Mouse (Mus musculus) MN1 (cell line): ENCODE data around the gene Ddx18.
A peak's percentile ranks its signal among the peaks of the same experiment; 100 is the strongest.

Experiments
- DNase-seq: peaks from one replicate; pipeline ENCODE4 v3.0.0-alpha.2; 2016; ENCODE audit warnings: low spot score

The Ddx18 gene

GRCm38 (mm10) chr1:121527600-121528398 lies 40.0 kb downstream of the Ddx18 start:
- no peak for DNase-seq

DNA sequence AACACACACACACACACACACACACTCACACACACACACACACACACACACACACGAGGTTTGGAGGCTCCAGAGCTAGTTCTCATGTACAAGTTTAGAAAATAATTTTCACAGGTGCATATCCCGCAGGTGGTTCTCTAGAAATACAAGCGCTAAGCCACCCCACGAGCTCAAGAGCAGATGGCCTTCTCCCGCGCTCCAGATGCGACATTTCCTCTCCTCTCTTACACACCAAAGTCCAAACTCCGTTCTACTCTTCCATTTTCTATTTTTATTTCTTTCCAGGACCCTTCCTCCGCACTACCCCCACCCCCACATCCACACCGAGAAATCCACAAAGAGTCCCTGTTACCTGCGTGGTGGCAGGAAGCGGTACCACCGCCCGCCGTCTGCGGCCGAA lies 40.7 kb downstream of the Ddx18 start:
- DNase-seq: no peak

- DNase-seq: no peak
These were observed 49.2 kb downstream of the Ddx18 start for GRCm38 (mm10) chr1:121518609-121519008.

GRCm38 (mm10) chr1:121511966-121512365 lies 55.8 kb downstream of the Ddx18 start:
- no peak for DNase-seq

DNA sequence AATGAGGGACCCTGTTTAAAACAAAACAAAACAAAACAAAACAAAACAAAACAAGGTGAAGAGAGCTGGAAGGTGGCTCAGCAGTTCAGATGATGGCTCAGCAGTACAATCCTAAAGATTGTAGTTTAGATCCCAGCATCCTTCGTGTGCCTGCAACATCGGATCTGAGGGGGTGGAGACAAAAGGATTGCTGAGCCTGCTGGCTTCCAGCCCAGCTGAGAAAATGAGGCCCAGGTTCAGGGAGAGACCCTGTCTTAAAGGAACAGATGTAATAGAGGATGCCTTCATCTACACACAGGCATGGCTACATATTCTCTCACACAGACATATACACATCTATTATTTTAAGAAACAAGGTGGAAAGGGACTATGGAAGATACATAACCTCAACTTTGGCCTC lies 56.6 kb downstream of the Ddx18 start:
- DNase-seq: peak; percentile 12

- DNase-seq: peak; percentile 14
These were observed 57.2 kb downstream of the Ddx18 start for GRCm38 (mm10) chr1:121510420-121511140.

DNA sequence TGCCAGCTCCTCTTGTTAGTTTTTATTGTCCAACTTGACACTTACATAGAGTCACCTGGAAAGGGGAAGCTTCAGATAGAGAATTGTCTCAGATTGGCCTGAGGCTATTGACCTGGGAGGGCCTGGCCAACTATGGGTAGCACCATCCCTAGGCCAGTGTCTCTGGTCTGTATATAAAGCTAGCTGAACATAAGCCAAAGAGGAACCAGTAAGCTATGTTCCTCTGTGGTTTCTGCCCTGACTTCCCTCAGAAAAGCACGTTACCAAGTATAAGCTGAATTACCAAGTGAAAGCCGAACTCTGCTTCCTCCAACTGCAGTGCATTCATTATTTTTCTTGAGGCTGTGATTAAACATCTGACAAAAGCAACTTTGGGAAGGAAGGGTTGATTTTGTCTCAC lies 59.1 kb downstream of the Ddx18 start:
- DNase-seq: no peak
